Mouse (Mus musculus) limb, embryonic 15.5 days (tissue): Measurements from ENCODE around the gene Slc15a3. TPM values are rescaled to one million over a fixed set of nuclear protein-coding genes. Genes with fewer than 3 reads are reported as not detected.

Experiments used
- ATAC-seq: fragments of 200-750 bp; cut with Nextera tagmentation; 2 replicates; pipeline ENCODE4 v1.8.0; 2017; ENCODE audit warnings: low read depth, moderate TSS enrichment; ENCODE audit not compliant: insufficient number of reproducible peaks, low FRiP score, low TSS enrichment
- H3K27ac ChIP-seq: fragments of 300-500 bp; sonication (generic); 2 replicates; pipeline ENCODE4 v1.5.1; 2015; ENCODE audit warnings: moderate library complexity, mild to moderate bottlenecking, inconsistent platforms
- H3K27me3 ChIP-seq: fragments of 300-500 bp; sonication (generic); 2 replicates; pipeline ENCODE4 v1.6.1; 2015; ENCODE audit warnings: inconsistent platforms
- H3K36me3 ChIP-seq: fragments of 300-500 bp; sonication (generic); 2 replicates; pipeline ENCODE4 v1.6.1; 2015; ENCODE audit warnings: inconsistent platforms
- H3K4me1 ChIP-seq: fragments of 300-500 bp; sonication (generic); 2 replicates; pipeline ENCODE4 v1.6.1; 2015; ENCODE audit warnings: inconsistent platforms
- H3K4me2 ChIP-seq: fragments of 300-500 bp; sonication (generic); 2 replicates; pipeline ENCODE4 v1.6.1; 2015; ENCODE audit warnings: mild to moderate bottlenecking, inconsistent platforms
- H3K4me3 ChIP-seq: fragments of 300-500 bp; sonication (generic); 2 replicates; pipeline ENCODE4 v1.5.1; 2015; ENCODE audit warnings: mild to moderate bottlenecking, inconsistent platforms
- H3K9ac ChIP-seq: fragments of 300-500 bp; sonication (generic); 2 replicates; pipeline ENCODE4 v1.6.1; 2015; ENCODE audit warnings: inconsistent platforms
- H3K9me3 ChIP-seq: fragments of 300-500 bp; sonication (generic); 2 replicates; pipeline ENCODE4 v1.6.1; 2016; ENCODE audit warnings: inconsistent platforms
- WGBS: fragments of 180-500 bp; shearing (Covaris S2); methylation state at CpG from one replicate; pipeline ENCODE4 v1.1.7; 2015; 5-methylcytosine and 5-hydroxymethylcytosine counted together
- polyA plus RNA-seq: library from polyadenylated mRNA; unstranded; fragments of >200 nt; fragmentation: Nextera tagmentation; extraction: Ambion mirVana; gene quantifications from 2 replicates; pipeline ENCODE4 v1.2.1, GENCODE M21; 2015

The Slc15a3 gene
- polyA plus RNA-seq, 1 experiment from 2014 or later = 5.1 TPM

GRCm38 (mm10) chr19:10847311-10848087 is 8.0 kb downstream of the Slc15a3 start:
- H3K9ac ChIP-seq = no peak overlapping the region
- no peak overlapping the region for H3K27ac ChIP-seq
- no peaks in the 10 kb centered on the region for H3K27me3 ChIP-seq
- H3K4me2 ChIP-seq = no peak overlapping the region
- no peaks in the 10 kb centered on the region for H3K36me3 ChIP-seq
- no peaks in the 10 kb centered on the region for H3K9me3 ChIP-seq
- no peak for ATAC-seq
- no peak overlapping the region for H3K4me3 ChIP-seq
- H3K4me1 ChIP-seq = 0 out of 2 replicates have a peak, but pooled peaks cover 5% of the 10 kb centered on the region
- WGBS = 55% methylated on average over 3 of the region's 3 CpGs

GRCm38 (mm10) chr19:10855422-10855821 is 15.9 kb downstream of the Slc15a3 start:
- no peaks in the 10 kb centered on the region for H3K4me1 ChIP-seq
- no peaks in the 10 kb centered on the region for H3K27me3 ChIP-seq
- H3K4me2 ChIP-seq = no peak overlapping the region
- H3K36me3 ChIP-seq = peaks cover 41% of the 10 kb centered on the region
- peak overlapping the region; percentile 57; the same call in 1 of the 2 replicates for H3K27ac ChIP-seq
- H3K9ac ChIP-seq = no peak overlapping the region
- WGBS = 74% methylated on average over 3 of the region's 3 CpGs
- H3K4me3 ChIP-seq = no peak overlapping the region
- ATAC-seq = no peak
- H3K9me3 ChIP-seq = no peaks in the 10 kb centered on the region

- peak overlapping the region; percentile 57 for H3K27ac ChIP-seq
- no peak overlapping the region for H3K4me2 ChIP-seq
- H3K9me3 ChIP-seq = no peaks in the 10 kb centered on the region
- no peaks in the 10 kb centered on the region for H3K4me1 ChIP-seq
- no peaks in the 10 kb centered on the region for H3K27me3 ChIP-seq
- WGBS = 47% methylated on average over 2 of the region's 2 CpGs
- no peak overlapping the region for H3K4me3 ChIP-seq
- ATAC-seq = no peak
- H3K36me3 ChIP-seq = peaks cover 51% of the 10 kb centered on the region
- H3K9ac ChIP-seq = no peak overlapping the region
These were observed 17.0 kb downstream of the Slc15a3 start for GRCm38 (mm10) chr19:10856520-10856919.

GRCm38 (mm10) chr19:10860072-10860497 is 20.6 kb downstream of the Slc15a3 start:
- 44% methylated on average over 22 of the region's 22 CpGs for WGBS
- no peak for ATAC-seq
- no peak overlapping the region for H3K4me3 ChIP-seq
- H3K4me2 ChIP-seq = no peak overlapping the region
- H3K9me3 ChIP-seq = no peaks in the 10 kb centered on the region
- H3K9ac ChIP-seq = no peak overlapping the region
- no peaks in the 10 kb centered on the region for H3K27me3 ChIP-seq
- H3K27ac ChIP-seq = no peak overlapping the region
- H3K36me3 ChIP-seq = peaks cover 86% of the 10 kb centered on the region
- H3K4me1 ChIP-seq = no peaks in the 10 kb centered on the region

- peaks cover 62% of the 10 kb centered on the region for H3K36me3 ChIP-seq
- no peak overlapping the region for H3K27ac ChIP-seq
- H3K9me3 ChIP-seq = no peaks in the 10 kb centered on the region
- H3K27me3 ChIP-seq = no peaks in the 10 kb centered on the region
- no peak overlapping the region for H3K4me2 ChIP-seq
- no peak overlapping the region for H3K4me3 ChIP-seq
- WGBS = 91% methylated on average over 13 of the region's 13 CpGs
- no peak for ATAC-seq
- H3K4me1 ChIP-seq = peaks cover 30% of the 10 kb centered on the region
- no peak overlapping the region for H3K9ac ChIP-seq
These were observed 26.8 kb downstream of the Slc15a3 start for GRCm38 (mm10) chr19:10866351-10866750.

- H3K9me3 ChIP-seq = no peaks in the 10 kb centered on the region
- H3K4me2 ChIP-seq = peak overlapping the region; percentile 81
- 23% methylated on average over 5 of the region's 5 CpGs for WGBS
- ATAC-seq = no peak
- no peaks in the 10 kb centered on the region for H3K27me3 ChIP-seq
- no peak overlapping the region for H3K27ac ChIP-seq
- peak overlapping the region; percentile 85 for H3K4me3 ChIP-seq
- H3K4me1 ChIP-seq = peaks cover 30% of the 10 kb centered on the region
- H3K36me3 ChIP-seq = peaks cover 62% of the 10 kb centered on the region
- peak overlapping the region; percentile 85 for H3K9ac ChIP-seq
These were observed 28.6 kb downstream of the Slc15a3 start for GRCm38 (mm10) chr19:10867946-10868622.

GRCm38 (mm10) chr19:10868623-10869141 is 29.2 kb downstream of the Slc15a3 start:
- Histone ChIP-seq H3K36me3 (peaks cover 62% of the 10 kb centered on the region), H3K27ac (peak overlapping the region; percentile 93; the same call in 1 of the 2 replicates), H3K27me3 (no peaks in the 10 kb centered on the region), H3K4me2 (peak overlapping the region; percentile 81), H3K4me1 (peaks cover 30% of the 10 kb centered on the region), H3K9ac (peak overlapping the region; percentile 85), H3K4me3 (peak overlapping the region; percentile 85), H3K9me3 (no peaks in the 10 kb centered on the region)
- 0% methylated on average over 17 of the region's 17 CpGs for WGBS
- ATAC-seq = no peak

GRCm38 (mm10) chr19:10869241-10869885 is 29.8 kb downstream of the Slc15a3 start:
- peak; percentile 78 for ATAC-seq
- Histone ChIP-seq H3K4me3 (peak overlapping the region; percentile 85), H3K27me3 (no peaks in the 10 kb centered on the region), H3K4me1 (peaks cover 30% of the 10 kb centered on the region), H3K4me2 (peak overlapping the region; percentile 81), H3K9me3 (no peaks in the 10 kb centered on the region), H3K36me3 (peaks cover 62% of the 10 kb centered on the region), H3K27ac (peak overlapping the region; percentile 93), H3K9ac (peak overlapping the region; percentile 85)
- under 1% methylated on average over 43 of the region's 43 CpGs for WGBS

- WGBS = 2% methylated on average over 8 of the region's 8 CpGs
- Histone ChIP-seq H3K36me3 (peaks cover 57% of the 10 kb centered on the region), H3K4me3 (peak within 1 kb of the TSS; percentile 85), H3K27me3 (no peaks in the 10 kb centered on the region), H3K27ac (peak within 1 kb of the TSS; percentile 93), H3K4me1 (peaks cover 30% of the 10 kb centered on the region), H3K9ac (peak within 1 kb of the TSS; percentile 85), H3K4me2 (peak within 1 kb of the TSS; percentile 81), H3K9me3 (no peaks in the 10 kb centered on the region)
- no peak for ATAC-seq
These were observed 30.5 kb downstream of the Slc15a3 start, which contains the start of gene Tmem132a for GRCm38 (mm10) chr19:10869886-10870527. Gene Tmem132a, minus strand, starts transcription at chr19:10869940.

GRCm38 (mm10) chr19:10870676-10871075 is 31.1 kb downstream of the Slc15a3 start:
- 85% methylated on average over 3 of the region's 3 CpGs for WGBS
- no peaks in the 10 kb centered on the region for H3K27me3 ChIP-seq
- no peak for ATAC-seq
- H3K36me3 ChIP-seq = peaks cover 54% of the 10 kb centered on the region
- no peak overlapping the region for H3K4me3 ChIP-seq
- no peak overlapping the region for H3K4me2 ChIP-seq
- H3K9ac ChIP-seq = no peak overlapping the region
- peak overlapping the region; percentile 93 for H3K27ac ChIP-seq
- no peaks in the 10 kb centered on the region for H3K9me3 ChIP-seq
- H3K4me1 ChIP-seq = peaks cover 30% of the 10 kb centered on the region

- WGBS = 75% methylated on average over 14 of the region's 14 CpGs
- Histone ChIP-seq H3K4me1 (peaks cover 30% of the 10 kb centered on the region), H3K9me3 (no peaks in the 10 kb centered on the region), H3K4me3 (no peak overlapping the region), H3K36me3 (peaks cover 48% of the 10 kb centered on the region), H3K27me3 (no peaks in the 10 kb centered on the region), H3K27ac (no peak overlapping the region), H3K4me2 (no peak overlapping the region), H3K9ac (no peak overlapping the region)
- ATAC-seq = no peak
These were observed 31.9 kb downstream of the Slc15a3 start for GRCm38 (mm10) chr19:10871328-10871961.
